Mouse (Mus musculus): ENCODE results near the gene Pdgfc.

- TF ChIP-seq EP300 (IDR thresholded peaks at IDR 0.05; ENCODE audit: low read depth), result no peak
- TF ChIP-seq CTCF (IDR thresholded peaks at IDR 0.05; ENCODE audit: low read depth), result no peak
These were observed 71.3 kb downstream of the Pdgfc start for GRCm38 (mm10) chr3:81107515-81107914.

Data from liver, postnatal 0 days (tissue).